Mouse (Mus musculus) MN1 (cell line): ENCODE data around the gene Cnot6l.

Experiments
- DNase-seq: peaks from one replicate; pipeline ENCODE4 v3.0.0-alpha.2; 2016; ENCODE audit warnings: low spot score

The Cnot6l gene

DNA sequence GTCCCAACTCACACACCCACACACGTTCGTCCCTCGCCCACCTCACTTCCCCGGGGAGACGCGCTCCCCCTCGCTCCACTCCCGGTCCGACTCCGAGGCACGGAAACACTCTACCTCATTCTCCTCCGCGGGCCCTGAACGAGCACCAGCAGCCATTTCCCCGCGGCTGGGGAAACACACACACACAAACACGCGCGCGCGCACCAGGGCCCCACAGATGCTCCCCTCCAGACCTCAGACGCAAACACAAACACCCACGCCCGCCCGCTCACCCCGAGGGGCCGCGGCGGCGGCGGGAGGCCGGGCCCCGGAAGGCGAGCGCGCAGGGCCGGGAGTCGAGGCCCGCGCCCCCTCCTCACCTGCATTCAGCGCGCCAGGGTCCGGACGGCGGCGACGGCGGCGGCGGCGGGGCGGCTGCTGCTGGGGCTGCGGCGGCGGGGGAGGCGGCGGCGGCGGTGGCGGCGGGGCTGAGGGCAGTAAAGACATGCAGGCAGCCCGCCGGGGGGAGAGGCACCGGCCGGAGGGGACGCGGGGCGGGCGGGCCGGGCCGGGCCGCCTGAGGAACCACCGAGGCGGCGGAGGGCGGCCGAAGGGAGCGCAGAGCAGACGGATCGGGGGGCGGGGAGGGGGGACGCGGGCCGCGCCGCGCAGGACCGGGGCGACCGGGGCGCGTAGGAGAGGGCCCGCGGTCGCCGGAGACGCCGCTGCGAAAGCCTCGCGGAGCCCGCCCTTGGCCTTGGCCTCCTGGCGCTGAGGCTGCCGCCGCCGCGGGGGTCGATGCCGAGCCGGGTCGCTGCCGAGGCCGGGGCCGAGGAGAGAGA lies 2.2 kb downstream of the Cnot6l start:
- peak; percentile 55 for DNase-seq

DNA sequence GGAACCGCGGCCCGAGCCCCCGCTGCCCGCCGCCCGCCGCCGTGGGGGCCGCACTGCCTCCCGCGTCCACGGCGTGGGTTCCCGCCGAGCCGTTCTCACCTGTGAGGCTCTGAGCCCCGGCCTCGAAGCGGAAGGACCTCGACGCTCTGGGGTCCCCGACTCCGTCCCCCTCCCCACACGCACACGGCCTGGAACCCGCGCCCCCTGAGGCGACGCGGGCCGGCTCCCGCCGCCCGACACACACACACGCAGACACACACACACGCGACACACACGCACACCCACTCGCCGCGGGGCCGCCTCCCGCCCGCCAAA lies 2.8 kb downstream of the Cnot6l start:
- no peak for DNase-seq

DNA sequence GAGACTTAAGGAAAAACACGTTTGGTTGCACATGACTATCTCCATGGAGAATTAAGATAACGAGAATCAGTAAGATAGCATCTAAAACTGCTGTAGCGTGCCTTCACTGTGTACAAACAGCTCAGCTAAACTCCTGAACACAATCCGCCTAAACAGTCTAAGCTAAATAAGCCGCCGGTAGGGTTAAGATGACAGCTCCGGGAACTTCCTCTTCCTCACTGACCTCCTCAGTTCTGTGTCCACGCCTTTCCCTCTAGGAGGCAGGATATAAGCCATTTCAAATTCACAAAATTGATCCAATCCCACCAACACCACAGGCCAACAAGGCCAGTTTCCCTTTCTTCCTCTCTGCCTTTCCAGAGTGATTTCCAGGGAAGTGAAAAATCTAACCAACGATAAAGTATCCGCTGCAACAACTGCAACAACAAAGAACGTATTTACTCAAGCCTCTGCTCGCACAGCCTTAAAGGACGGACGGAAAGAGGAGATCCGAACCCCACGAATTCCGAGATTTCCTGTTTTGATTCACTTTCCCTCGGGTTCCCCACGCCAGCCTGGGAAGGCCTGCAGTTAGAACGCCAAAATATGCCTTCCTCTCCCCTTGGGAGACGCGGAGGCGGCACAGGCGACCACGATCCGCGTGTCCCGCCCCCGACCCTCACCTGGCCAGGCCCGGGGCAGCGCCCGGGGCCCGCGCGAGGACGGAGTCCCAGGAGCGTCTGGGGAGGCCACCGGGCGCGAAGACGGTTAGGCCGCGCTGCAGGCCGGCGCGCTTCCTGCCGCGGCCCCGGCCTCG lies 3.3 kb downstream of the Cnot6l start:
- DNase-seq: peak; percentile 47

DNA sequence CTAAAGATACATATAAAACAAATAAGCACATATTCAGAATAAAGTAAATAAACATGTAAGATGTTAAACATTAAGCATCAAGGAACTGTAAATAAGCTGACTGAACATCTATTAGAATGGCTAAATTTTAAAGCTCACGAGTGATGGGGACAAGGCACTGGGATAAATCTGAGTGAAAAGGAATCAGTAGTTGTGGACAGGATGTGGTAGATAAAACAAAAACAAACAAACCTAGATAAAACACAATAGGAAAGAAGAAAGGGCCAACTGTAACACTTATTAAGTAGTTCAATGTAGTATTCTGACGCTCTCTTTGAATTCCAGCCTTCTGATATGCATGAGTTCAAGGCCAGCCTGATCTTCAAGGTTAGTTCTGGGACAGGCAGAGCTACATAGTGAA lies 21.6 kb downstream of the Cnot6l start:
- DNase-seq: no peak

DNA sequence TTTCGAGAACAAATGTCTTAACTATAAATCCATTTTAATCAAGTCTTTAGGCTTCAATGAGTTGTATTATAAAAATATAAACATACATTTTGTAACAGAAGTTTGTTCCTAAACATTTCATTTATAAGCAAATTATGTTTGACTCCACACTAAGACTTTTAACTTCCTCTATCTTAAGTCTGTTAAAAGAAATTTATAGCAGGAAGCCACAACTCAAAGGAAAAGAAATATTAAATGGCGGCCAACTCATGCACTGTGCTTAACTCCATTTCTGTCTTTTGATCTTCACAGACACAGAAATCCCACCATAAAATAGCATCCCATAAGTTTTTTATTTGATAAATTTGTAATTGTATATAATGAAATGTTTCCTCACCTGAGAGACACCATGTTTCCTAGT lies 33.3 kb downstream of the Cnot6l start:
- no peak for DNase-seq

DNA sequence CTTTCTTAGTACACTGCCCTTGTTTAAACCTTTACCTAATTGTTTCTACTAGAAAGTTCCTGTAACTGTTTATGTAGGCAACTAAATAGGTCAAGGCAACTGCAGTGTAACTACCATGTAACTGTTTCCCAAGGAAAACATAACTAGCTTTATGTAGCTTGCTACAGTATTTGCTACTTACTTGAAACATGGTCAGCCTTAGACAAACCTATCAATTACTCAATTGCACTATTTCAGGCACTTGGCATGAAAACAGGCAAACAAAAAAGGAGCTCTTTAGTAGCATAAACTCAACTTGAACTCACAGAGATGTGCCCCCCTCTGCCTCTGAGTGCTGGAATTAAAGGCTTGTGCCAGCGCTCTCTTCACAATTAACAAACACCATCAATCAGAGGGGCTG lies 37.1 kb downstream of the Cnot6l start:
- no peak for DNase-seq

DNA sequence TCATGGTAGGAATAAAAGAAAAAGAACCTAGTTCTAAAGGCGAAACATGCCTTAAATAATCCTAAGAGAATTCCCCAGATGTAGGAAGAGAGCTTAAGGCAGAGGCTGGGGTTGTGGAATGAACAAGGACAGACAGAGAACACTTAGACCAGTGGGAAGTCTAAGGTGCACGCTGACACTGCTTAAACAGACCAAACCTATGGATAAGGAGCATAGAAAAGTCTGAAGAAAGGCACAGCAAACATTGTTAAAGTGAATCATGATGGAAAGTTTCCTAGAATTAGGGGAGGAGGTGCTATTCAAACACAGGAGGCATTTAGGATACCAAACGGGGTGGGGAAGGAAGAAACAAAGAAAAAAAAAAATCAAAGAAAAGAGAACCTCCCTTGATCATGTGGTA lies 49.0 kb downstream of the Cnot6l start:
- no peak for DNase-seq

DNA sequence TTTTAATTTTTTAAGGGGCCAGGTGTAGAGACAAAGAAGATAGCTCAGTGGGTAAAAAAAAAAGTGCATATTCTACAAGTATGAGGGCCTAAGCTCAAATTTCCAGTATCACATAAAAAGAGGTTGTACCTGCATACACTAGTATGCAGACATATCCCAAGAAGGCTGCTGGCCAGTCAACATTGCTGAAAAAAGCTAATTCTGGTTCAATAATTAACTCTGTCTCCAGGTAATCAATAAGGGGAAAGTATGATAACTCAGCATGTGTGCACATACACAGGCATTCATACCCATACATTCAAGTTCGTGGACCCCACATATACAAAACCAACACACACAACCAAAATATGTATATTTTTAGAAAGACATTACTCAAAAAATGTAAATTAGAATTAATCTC lies 59.3 kb downstream of the Cnot6l start:
- DNase-seq: no peak

DNA sequence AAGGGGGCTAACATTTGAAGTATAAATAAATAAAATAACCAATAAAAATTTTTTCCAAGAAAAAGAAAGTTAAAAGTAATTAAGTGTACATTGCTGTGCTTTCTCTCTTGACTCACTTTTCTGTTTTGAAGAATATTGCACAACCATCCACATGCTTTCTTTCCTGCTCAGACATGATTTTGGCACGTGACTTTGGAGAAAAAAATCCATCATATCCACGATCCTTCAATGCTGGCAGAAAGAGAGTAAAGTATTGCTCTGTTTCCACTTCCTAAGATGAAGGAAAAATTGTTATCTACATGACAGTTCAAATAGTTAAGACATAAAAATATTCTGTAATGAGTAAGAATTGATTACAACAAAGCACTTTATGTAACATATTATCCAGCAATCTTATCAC lies 72.5 kb downstream of the Cnot6l start:
- no peak for DNase-seq

DNA sequence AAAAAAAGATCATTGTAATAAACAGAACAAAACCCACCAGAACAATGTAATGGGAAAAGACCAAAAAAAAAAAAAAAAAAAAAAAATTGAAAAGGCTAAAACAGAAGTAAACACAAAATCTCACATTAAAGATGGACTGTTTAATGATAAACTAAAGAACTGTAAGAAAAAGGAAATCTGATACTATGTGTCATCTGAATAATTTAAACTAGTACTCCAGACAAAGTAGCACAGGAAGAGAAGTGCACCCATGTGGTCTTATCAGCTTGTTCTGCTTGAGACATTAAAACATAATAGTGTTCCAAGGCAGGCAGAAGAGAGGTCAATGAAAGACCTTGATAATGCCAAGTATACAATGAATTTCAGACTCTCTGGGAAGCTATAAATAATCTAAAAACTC lies 78.6 kb downstream of the Cnot6l start:
- no peak for DNase-seq

DNA sequence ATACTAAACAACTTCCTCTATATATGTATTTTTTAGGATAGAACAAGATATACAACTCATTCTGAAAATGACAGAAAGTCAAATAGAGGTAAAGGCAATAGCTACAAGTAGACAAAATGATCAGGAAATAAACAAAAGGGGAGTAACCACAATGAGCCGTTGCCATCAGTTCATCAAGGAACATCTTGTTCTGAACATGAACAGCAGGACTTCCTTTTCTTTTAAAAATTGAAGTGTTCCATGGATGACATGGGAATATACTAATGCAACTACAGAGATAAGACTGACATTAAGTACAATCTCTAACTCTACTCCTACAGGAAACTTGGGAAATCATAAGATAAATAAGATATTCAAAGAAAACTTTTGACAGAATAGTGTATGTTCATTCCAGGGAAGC lies 84.9 kb downstream of the Cnot6l start:
- no peak for DNase-seq

DNA sequence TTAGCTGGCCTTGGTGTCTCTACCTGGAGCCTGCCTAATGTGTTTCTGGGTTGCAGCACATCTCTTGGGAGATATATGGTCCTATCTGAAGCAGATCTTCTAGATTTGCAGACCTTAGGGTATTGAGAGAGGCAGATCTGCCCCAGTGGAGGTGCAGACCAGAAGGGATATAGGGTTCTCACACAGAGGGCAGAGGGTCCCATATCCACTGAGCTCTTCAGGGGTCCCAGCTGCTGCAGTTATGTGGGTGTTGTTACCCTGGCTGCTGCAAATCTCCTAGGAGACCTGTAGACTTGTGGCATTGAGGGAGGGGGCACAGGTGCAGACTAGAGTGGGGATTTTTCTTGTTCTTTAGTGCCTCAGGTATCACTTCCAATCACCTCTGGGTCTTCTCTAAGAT lies 98.4 kb downstream of the Cnot6l start:
- DNase-seq: no peak

DNA sequence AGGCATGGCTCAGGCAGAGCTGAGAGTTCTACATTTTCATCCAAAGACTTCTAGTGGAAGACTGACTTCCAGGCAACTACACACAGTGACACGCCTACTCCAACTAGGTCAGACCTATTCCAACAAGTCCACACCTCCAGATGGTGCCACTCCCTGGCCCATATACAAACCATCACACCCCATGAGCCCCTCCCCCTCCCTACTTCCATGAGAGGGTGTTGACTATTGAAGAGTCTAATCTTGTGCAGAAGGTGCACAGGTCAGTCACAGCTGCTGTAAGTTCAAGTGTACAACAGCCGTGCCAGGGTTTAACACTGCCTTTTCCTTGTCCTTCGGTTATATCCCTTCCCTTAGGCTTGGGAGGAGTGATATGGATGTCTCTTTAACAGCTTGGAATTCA lies 121.5 kb downstream of the Cnot6l start:
- DNase-seq: no peak

DNA sequence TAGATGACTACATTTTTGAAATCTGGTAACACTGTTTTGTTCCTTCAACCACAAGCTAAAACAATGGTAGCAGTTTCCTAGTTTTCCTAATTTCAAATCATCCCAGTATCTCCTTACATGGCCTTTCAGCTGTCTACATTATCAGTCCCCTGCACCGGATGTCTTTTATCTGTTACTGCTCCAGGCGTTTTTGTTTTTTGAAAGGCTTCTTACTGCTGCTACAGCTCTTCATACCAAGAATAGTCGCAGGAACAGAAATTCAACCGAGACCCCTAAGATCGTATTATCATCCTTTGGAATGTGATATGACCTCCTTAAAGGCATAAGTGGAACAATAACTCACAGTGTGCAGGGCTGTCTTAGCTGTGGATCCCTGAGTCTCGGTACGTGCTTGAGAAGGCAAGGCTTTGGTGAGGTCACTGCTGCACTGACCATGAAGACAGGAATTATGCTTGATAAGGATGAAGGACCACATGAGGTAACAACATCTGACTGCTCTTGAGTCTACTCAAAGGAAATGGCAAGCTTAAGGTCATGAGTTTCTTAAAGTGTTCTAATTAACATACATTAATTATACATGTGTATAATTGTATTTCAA lies 122.4 kb downstream of the Cnot6l start:
- DNase-seq: no peak

DNA sequence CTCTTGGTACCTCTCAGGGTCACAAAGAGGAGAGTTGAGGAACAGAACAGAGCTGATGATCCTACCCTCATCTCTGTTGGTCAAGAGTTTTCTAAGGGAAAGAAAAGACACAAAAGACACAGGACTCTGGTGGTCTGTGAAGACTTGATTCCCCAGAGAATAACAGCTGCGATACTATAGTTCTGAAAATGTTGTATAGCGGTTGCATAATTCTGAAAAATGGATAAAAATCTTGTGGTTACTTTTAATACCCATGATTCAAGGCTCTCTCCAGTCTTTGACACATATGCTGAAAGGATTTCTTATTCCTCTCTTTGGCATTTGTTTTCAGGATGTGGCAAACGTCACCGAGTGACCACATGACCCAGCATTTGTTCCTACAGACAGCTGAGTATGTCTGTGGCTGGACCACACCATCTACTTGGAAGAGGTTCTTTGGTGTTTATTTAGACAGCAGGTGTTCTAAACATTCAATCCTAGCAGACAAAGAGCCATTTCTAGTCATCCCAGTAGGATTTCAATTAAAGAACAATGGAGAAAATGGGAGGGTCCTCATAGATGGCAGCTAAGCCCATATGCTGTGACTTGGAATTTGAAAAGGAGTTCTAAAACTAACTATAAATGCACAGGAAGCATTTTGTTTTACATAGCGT lies 124.7 kb downstream of the Cnot6l start:
- no peak for DNase-seq

DNA sequence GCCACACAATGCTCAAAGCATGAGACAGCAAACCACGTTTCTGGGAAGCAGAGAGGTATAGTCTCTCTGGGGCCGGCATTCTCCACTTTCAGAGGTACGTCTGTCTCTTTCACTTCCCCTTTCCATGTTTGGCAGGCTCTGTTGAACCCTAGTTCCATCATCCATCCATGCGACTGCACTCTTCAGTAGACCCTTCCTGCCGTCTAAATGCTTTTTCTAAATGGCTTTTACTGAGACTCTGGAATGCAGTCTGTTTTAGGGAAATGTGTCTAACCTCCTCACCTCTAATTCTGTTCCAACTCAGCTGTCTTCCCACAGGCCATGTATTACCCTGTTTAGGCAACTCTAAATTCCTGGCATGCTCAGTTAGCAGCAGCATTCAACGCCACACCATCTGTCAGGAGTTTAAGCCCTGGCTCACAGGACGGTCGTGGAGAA lies 126.3 kb downstream of the Cnot6l start:
- no peak for DNase-seq

DNA sequence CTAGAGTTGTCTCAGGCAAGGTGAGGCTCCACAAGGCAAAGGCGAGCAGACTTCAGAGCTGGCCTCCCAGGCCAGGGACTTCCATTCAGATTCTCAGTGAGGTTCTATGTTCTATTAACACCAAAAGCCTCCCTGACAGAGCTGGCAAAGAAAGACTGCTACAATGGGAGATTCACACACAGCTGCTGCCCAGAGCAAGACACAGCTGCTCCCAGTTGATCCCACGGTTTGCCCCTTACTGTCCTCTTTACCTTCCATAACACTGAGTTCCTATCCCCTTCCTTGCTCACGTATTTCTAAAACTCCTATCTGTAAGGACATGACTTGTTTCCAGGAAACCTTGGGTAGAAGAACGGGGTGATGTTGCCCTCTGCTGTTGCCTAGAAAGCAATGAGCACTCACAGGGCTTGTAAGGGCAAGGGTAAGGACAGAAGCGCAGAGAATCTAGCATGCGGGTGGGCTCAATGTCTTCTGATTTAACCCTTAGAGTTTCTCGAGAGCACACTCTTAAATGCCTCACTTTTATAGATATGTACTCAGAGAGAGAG lies 127.8 kb downstream of the Cnot6l start:
- no peak for DNase-seq

DNA sequence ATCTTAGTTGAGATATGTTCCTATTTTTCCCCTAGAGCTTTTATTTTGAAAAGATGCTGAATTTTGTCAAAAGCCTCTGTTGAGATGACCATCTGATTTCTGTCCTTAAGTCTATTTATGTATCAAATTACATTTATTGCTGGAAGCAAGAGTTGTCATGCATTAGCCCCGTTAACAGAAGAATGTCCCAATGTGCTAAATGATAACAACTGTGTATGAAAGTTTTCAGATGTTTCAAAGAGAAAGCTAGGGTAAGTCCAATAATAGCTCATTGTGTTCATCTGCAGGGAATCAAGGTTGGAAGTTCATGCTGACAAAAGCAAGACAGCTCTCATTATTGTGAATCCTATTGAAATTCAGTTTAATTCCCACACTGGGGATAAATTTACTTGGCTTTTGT lies 129.9 kb downstream of the Cnot6l start:
- DNase-seq: no peak

DNA sequence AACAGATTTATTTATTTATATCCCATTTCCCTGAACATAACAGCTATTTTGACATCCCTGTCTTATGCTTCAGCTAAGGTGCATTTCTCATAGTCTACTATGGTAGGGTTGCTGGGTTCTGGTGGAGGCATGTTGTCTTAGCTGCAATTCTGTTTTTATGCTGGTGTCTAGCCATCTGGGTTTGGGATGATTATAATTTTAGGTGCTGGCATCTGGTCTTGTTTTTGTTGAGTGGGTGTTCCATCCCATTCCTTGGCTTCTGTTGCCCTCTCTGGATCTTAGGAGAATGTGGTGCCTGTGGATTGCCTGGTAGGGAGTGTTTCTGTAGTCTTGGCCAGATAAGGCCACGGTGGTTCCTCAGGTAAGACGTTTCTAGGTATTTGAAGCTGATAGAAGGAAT lies 134.2 kb downstream of the Cnot6l start:
- no peak for DNase-seq
